Mouse (Mus musculus) neutrophil, adult 65 days (primary cell): ENCODE data around the gene Olfr823. TPM values are rescaled to one million over a fixed set of nuclear protein-coding genes. Genes with fewer than 3 reads are reported as not detected.

Experiments used
- total RNA-seq: library from RNA; stranded (reverse); gene quantifications from 2 replicates; pipeline ENCODE4 v1.2.4, GENCODE M21; 2023

Olfr823 gene
- total RNA-seq: not detected in 2 replicates

DNA sequence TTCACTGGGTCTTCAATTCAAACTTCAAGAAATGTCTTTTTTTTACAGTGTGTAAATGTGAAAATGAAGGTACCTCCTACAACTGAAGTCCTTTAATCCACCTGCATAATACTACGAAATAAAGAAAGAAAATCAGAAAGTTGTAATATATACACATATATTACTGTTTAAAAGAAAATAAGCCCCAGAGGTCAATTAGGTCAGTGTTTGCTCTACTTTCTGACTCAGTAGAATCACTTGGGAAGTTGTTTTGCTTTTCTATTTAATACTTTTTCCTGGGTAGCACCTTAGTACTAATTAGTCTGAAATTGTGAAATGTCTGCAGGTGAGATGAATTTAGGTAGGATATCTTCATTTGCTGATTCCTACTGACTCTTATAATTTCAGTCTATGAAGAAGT lies at the start of gene Olfr823:
Olfr823 (minus strand) TSS at position 101 of the 400 bp plus-strand sequence.

DNA sequence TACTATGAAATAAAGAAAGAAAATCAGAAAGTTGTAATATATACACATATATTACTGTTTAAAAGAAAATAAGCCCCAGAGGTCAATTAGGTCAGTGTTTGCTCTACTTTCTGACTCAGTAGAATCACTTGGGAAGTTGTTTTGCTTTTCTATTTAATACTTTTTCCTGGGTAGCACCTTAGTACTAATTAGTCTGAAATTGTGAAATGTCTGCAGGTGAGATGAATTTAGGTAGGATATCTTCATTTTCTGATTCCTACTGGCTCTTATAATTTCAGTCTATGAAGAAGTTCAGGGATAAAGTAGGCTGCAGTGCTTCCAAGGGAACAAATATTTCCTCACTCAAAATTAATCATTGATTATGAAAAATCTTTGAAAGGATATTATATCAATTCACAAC lies 14.7 kb upstream of the Olfr823 start, which contains the start of gene Olfr824:
Olfr824 (minus strand) TSS at position 101 of the 400 bp plus-strand sequence.

DNA sequence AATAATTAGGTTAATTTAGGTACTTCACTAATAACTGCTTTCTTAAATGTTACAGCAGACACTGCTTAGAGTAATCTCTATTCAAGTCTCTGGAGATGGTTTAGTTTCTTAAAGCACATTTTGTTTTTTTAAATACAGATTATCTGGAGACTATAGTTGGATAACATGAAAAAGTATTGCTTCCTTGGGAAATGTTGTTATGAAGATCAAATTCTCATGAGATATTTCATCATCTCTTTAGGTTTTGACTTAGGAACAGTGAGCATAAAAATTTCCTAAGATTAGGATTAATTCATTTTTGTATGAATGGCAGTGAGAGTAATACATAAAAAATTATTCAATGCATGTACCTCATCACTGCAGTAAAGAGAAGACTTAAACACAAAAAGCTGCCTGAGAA lies 44.3 kb downstream of the Olfr823 start, which contains the start of gene Olfr822:
Olfr822 (plus strand) TSS at position 301 of the 400 bp plus-strand sequence.

Other genes starting within 250 kb of the Olfr823 start
- not detected in 2 replicates for gene Olfr814, start 235.5 kb downstream of the Olfr823 start, total RNA-seq
- gene Olfr815, start 209.5 kb downstream of the Olfr823 start, total RNA-seq: not detected in 2 replicates
- not detected in 2 replicates for gene Olfr816, start 199.8 kb downstream of the Olfr823 start, total RNA-seq
- not detected in 2 replicates for gene Olfr818, start 166.3 kb downstream of the Olfr823 start, total RNA-seq
- not detected in 2 replicates for gene Olfr819, start 148.1 kb downstream of the Olfr823 start, total RNA-seq
- not detected in 2 replicates for gene Olfr247, start 139.2 kb downstream of the Olfr823 start, total RNA-seq
- gene Gm10310, start 130.3 kb downstream of the Olfr823 start, total RNA-seq: not detected in 2 replicates
- gene Olfr820, start 102.8 kb downstream of the Olfr823 start, total RNA-seq: not detected in 2 replicates
- gene Olfr821, start 85.0 kb downstream of the Olfr823 start, total RNA-seq: not detected in 2 replicates
- gene Olfr822, start 44.2 kb downstream of the Olfr823 start, total RNA-seq: not detected in 2 replicates
- not detected in 2 replicates for gene Olfr824, start 14.6 kb upstream of the Olfr823 start, total RNA-seq
- not detected in 2 replicates for gene Olfr825, start 51.4 kb upstream of the Olfr823 start, total RNA-seq
- not detected in 2 replicates for gene Olfr826, start 68.8 kb upstream of the Olfr823 start, total RNA-seq
- not detected in 2 replicates for gene Olfr827, start 99.0 kb upstream of the Olfr823 start, total RNA-seq
- gene Neurod4, start 164.9 kb upstream of the Olfr823 start, total RNA-seq: not detected in 2 replicates
- 1.5 and 1.6 TPM in 2 replicates for gene Tespa1, start 207.5 kb upstream of the Olfr823 start, total RNA-seq